Mouse (Mus musculus): ENCODE measurements around the gene Crb2.

- TF ChIP-seq CTCF (IDR thresholded peaks at IDR 0.05; ENCODE audit: insufficient read depth, low read length) (no peak), POLR2A (IDR thresholded peaks at IDR 0.05; ENCODE audit: borderline replicate concordance, extremely low read depth, low read depth, low read length) (no peak)
These were observed 66.1 kb downstream of the Crb2 start for GRCm38 (mm10) chr2:37842151-37842569.

Measured in lung, adult 2 months (tissue).